16 mouse cellular contexts compared by ENCODE assay signal in the genomic region with DNA sequence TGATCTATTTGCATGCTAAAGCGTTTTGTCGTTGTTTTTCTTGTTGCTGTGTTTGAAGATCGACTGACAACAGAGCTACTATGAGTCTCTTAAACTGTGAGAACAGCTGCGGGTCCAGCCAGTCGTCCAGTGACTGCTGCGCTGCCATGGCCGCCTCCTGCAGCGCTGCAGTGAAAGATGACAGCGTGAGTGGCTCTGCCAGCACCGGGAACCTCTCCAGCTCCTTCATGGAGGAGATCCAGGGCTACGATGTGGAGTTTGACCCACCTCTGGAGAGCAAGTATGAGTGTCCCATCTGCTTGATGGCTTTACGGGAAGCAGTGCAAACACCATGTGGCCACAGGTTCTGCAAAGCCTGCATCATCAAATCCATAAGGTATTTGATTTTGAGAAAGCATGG. TPM values are rescaled to one million over a fixed set of nuclear protein-coding genes. Genes with fewer than 3 reads are reported as not detected.
DNase-seq lines count a peak whose midpoint lies in the region; ATAC-seq lines count a peak whose summit lies in the region.
"Had no signal": no experiment of that assay in that cellular context is flagged by ENCODE, and none has a peak within 500 bp of the region (broad histone marks: within the 10 kb centered on the region; RNA-seq: fewer than 3 reads in every experiment).

No protein-coding gene starts in this region.

- peaks cover 30% of the 10 kb centered on the region; the same call in 1 of the 2 replicates for H3K36me3 ChIP-seq in kidney, embryonic 14.5 days (ENCODE audit: control insufficient read depth, insufficient read depth, low read length)
- H3K36me3 ChIP-seq in embryonic facial prominence, embryonic 10.5 days (replicated peaks): peaks cover 54% of the 10 kb centered on the region

- 94% methylated on average over 12 of the region's 12 CpGs for whole genome bisulfite sequencing in kidney, embryonic 14.5 days
- 92% methylated on average over 12 of the region's 12 CpGs for WGBS in embryonic facial prominence, embryonic 10.5 days

- H3K27ac ChIP-seq in kidney, embryonic 14.5 days (ENCODE audit: low read depth, low read length): no peak overlapping the region
- H3K27ac ChIP-seq in embryonic facial prominence, embryonic 10.5 days (replicated peaks): no peak overlapping the region
- H3K27ac ChIP-seq: hindbrain, embryonic 10.5 days; midbrain, embryonic 13.5 days; neural tube, embryonic 12.5 days; stomach, embryonic 15.5 days had no signal

- 0 out of 2 replicates have a peak, but pooled peaks cover 2% of the 10 kb centered on the region for H3K4me1 ChIP-seq in kidney, embryonic 14.5 days (ENCODE audit: control insufficient read depth, insufficient read depth, low read length)
- H3K4me1 ChIP-seq in embryonic facial prominence, embryonic 10.5 days: peaks cover 8% of the 10 kb centered on the region

- no peak overlapping the region for H3K4me2 ChIP-seq in kidney, embryonic 14.5 days (replicated peaks; ENCODE audit: low read depth, low read length)
- H3K4me2 ChIP-seq: midbrain, embryonic 13.5 days; neural tube, embryonic 12.5 days; stomach, embryonic 15.5 days had no signal

- H3K9me3 ChIP-seq in kidney, embryonic 14.5 days (ENCODE audit: control insufficient read depth, low read length): no peaks in the 10 kb centered on the region
- no peaks in the 10 kb centered on the region for H3K9me3 ChIP-seq in embryonic facial prominence, embryonic 10.5 days
- H3K9me3 ChIP-seq: hindbrain, embryonic 10.5 days; midbrain, embryonic 13.5 days; neural tube, embryonic 12.5 days; stomach, embryonic 15.5 days had no signal

- H3K9ac ChIP-seq in kidney, embryonic 14.5 days (ENCODE audit: low read depth, low read length): no peak overlapping the region
- H3K9ac ChIP-seq: midbrain, embryonic 13.5 days; neural tube, embryonic 12.5 days; stomach, embryonic 15.5 days had no signal

- H3K4me3 ChIP-seq in kidney, embryonic 14.5 days (ENCODE audit: low read length): no peak overlapping the region
- no peak overlapping the region for H3K4me3 ChIP-seq in embryonic facial prominence, embryonic 10.5 days
- H3K4me3 ChIP-seq: hindbrain, embryonic 10.5 days; midbrain, embryonic 13.5 days; neural tube, embryonic 12.5 days; stomach, embryonic 15.5 days had no signal

- no peaks in the 10 kb centered on the region for H3K27me3 ChIP-seq in kidney, embryonic 14.5 days (ENCODE audit: control insufficient read depth, insufficient read depth, low read length)
- H3K27me3 ChIP-seq in embryonic facial prominence, embryonic 10.5 days (replicated peaks; ENCODE audit: low read depth, poor library complexity, severe bottlenecking): no peaks in the 10 kb centered on the region
- H3K27me3 ChIP-seq: midbrain, embryonic 13.5 days; neural tube, embryonic 12.5 days; stomach, embryonic 15.5 days had no signal

- no peak for ATAC-seq in cerebellum, adult (ENCODE audit: insufficient number of reproducible peaks, low FRiP score, low TSS enrichment)
- no peak for ATAC-seq in kidney, embryonic 14.5 days (ENCODE audit: low FRiP score, low TSS enrichment)
- ATAC-seq: midbrain, embryonic 13.5 days had no signal

- peak; percentile 16 for DNase-seq in cerebellum, adult 11 months
- peak; percentile 88 for DNase-seq in kidney, adult 9 months
- peak; percentile 37 for DNase-seq in brain, adult 2 months (ENCODE audit: low read depth, low spot score)
- peak; percentile 67 for DNase-seq in gastrocnemius, postnatal 10 days
- no peak for DNase-seq in embryonic facial prominence, embryonic 10.5 days (ENCODE audit: low spot score)
- no peak for DNase-seq in lung, adult 18-20 months
- DNase-seq: layer of hippocampus, adult 9-11 months; liver; lung, postnatal 14 days had no signal

RNA-seq across cellular contexts. Expression of gene Traf6, which starts 6.2 kb away (rescaled TPM):
- polyA plus RNA-seq in kidney, embryonic 14.5 days (2014; fragmentation: Nextera tagmentation; extraction: Ambion mirVana): 7.5 and 18.4 TPM in 2 replicates
- total RNA-seq in gastrocnemius, postnatal 10 days (2021): 10 to 100 TPM; 11.5 to 12.1 TPM
- polyA plus RNA-seq in embryonic facial prominence, embryonic 10.5 days (2016; fragmentation: Nextera tagmentation; extraction: Ambion mirVana): 16.1 and 16.5 TPM in 2 replicates

RNA-seq across cellular contexts. Expression of gene B230118H07Rik, which starts 35.1 kb away (rescaled TPM):
- polyA plus RNA-seq in kidney, embryonic 14.5 days (2014; fragmentation: Nextera tagmentation; extraction: Ambion mirVana): 60.6 and 83.0 TPM in 2 replicates
- total RNA-seq in gastrocnemius, postnatal 10 days (2021): 10 to 100 TPM; 50.4 to 50.8 TPM
- polyA plus RNA-seq in embryonic facial prominence, embryonic 10.5 days (2016; fragmentation: Nextera tagmentation; extraction: Ambion mirVana): 47.2 and 52.1 TPM in 2 replicates

RNA-seq across cellular contexts. Expression of gene Rag1, which starts 35.1 kb away (rescaled TPM):
- 0.03 TPM in 1 of 2 replicates, not detected in the other for polyA plus RNA-seq in kidney, embryonic 14.5 days (2014; fragmentation: Nextera tagmentation; extraction: Ambion mirVana)
- under 1 TPM; 0.16 to 0.61 TPM for total RNA-seq in gastrocnemius, postnatal 10 days (2021)
- 0.10 and 0.11 TPM in 2 replicates for polyA plus RNA-seq in embryonic facial prominence, embryonic 10.5 days (2016; fragmentation: Nextera tagmentation; extraction: Ambion mirVana)

RNA-seq across cellular contexts. Expression of gene Rag2, which starts 59.9 kb away (rescaled TPM):
- 0.11 TPM in 1 of 2 replicates, not detected in the other for polyA plus RNA-seq in kidney, embryonic 14.5 days (2014; fragmentation: Nextera tagmentation; extraction: Ambion mirVana)
- under 1 TPM in 1 of 2 experiments, not detected in 1; 0.11 TPM for total RNA-seq in gastrocnemius, postnatal 10 days (2021)
- polyA plus RNA-seq in embryonic facial prominence, embryonic 10.5 days (2016; fragmentation: Nextera tagmentation; extraction: Ambion mirVana): not detected in 2 replicates
- total RNA-seq: MEL had no signal
- polyA plus RNA-seq: hindbrain, embryonic 10.5 days; midbrain, embryonic 13.5 days; neural tube, embryonic 12.5 days had no signal

Comparison
In these comparisons a context has a peak if more than half of its experiments do, and no peak if none do; other contexts are left out.
1. DNase-seq: peak in cerebellum, adult 11 months (single experiment), kidney, adult 9 months (single experiment), brain, adult 2 months (single experiment) and gastrocnemius, postnatal 10 days (single experiment); none in embryonic facial prominence, embryonic 10.5 days (single experiment) and lung, adult 18-20 months (0 of 2).